Mouse (Mus musculus) ES-Bruce4 (cell line): ENCODE measurements around the gene Rhd.

Experiments used
- CTCF ChIP-seq: IDR thresholded peaks from one replicate; pipeline ENCODE4 v1.8.1; 2011; ENCODE audit warnings: low read depth, low read length
- EP300 ChIP-seq: IDR thresholded peaks from 2 replicates; pipeline ENCODE4 v1.6.1; 2011; ENCODE audit warnings: low read depth, low read length; ENCODE audit not compliant: insufficient read depth

- TF ChIP-seq CTCF (peak; percentile 78), EP300 (no peak)
These were observed 49.1 kb downstream of the Rhd start for GRCm38 (mm10) chr4:134913413-134913812.
